Mouse (Mus musculus) embryonic facial prominence, embryonic 12.5 days (tissue): ENCODE measurements around the gene Armc2. TPM values are rescaled to one million over a fixed set of nuclear protein-coding genes. Genes with fewer than 3 reads are reported as not detected.

Source experiments
- ATAC-seq: fragments of 200-750 bp; cut with Nextera tagmentation; 2 replicates; pipeline ENCODE4 v1.8.0; 2017; ENCODE audit not compliant: insufficient number of reproducible peaks, insufficient read depth, low FRiP score, low TSS enrichment
- H3K27ac ChIP-seq: fragments of 300-500 bp; sonication (generic); 2 replicates; pipeline ENCODE4 v1.5.1; 2016; ENCODE audit warnings: mild to moderate bottlenecking
- H3K27me3 ChIP-seq: fragments of 300-500 bp; sonication (generic); 2 replicates; pipeline ENCODE4 v1.6.1; 2016; ENCODE audit warnings: mild to moderate bottlenecking, moderate library complexity
- H3K36me3 ChIP-seq: fragments of 300-500 bp; sonication (generic); 2 replicates; pipeline ENCODE4 v1.6.1; 2016; ENCODE audit warnings: mild to moderate bottlenecking
- H3K4me1 ChIP-seq: fragments of 300-500 bp; sonication (generic); 2 replicates; pipeline ENCODE4 v1.6.1; 2016
- H3K4me2 ChIP-seq: fragments of 300-500 bp; sonication (generic); replicated peaks from 2 replicates; pipeline ENCODE4 v1.6.1; 2016; ENCODE audit warnings: mild to moderate bottlenecking, moderate library complexity
- H3K4me3 ChIP-seq: fragments of 300-500 bp; sonication (generic); 2 replicates; pipeline ENCODE4 v1.5.1; 2016; ENCODE audit warnings: mild to moderate bottlenecking
- H3K9ac ChIP-seq: fragments of 300-500 bp; sonication (generic); 2 replicates; pipeline ENCODE4 v1.6.1; 2016; ENCODE audit warnings: mild to moderate bottlenecking, moderate library complexity
- H3K9me3 ChIP-seq: fragments of 300-500 bp; sonication (generic); 2 replicates; pipeline ENCODE4 v1.6.1; 2016; ENCODE audit warnings: mild to moderate bottlenecking, moderate library complexity
- WGBS: fragments of 180-500 bp; shearing (Covaris S2); methylation state at CpG from one replicate; pipeline ENCODE4 v1.1.7; 2016; 5-methylcytosine and 5-hydroxymethylcytosine counted together
- polyA plus RNA-seq: library from polyadenylated mRNA; unstranded; fragments of >200 nt; fragmentation: Nextera tagmentation; extraction: Ambion mirVana; gene quantifications from 2 replicates; pipeline ENCODE4 v1.2.1, GENCODE M21; 2016

Gene Armc2
- polyA plus RNA-seq, 1 experiment from 2014 or later: 4.7 TPM

DNA sequence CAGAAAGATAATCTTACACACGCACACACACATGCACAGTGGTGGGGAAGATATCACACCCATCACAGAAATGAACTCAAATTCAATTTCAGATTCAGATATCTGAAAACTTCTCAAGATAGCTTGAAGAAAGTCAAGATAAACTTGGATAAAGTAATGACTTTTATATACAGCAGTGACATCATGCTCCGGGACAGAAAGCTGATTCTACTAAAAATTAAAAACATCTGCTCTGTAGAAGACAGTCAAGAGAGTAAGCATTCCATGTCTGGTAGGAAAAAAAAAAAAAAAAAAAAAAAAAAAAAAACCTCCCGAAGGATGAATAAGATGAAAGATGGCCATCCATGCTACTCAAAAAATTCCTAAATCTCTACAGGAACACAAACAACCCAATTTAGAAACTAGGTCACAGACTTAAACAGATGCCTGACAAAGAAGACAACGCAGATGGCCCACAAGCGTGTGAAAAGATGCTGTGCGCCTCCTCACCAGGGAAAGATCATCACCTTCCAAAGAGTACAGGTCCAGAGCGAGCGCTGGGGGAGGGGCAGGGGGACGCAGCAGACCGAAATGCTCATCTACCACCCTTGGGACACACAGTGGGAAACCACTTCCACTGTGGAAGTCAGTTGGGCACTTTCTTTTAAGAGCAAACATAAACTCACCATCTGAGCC, 7.3 kb downstream of the Armc2 start:
- Histone ChIP-seq H3K9ac (no peak overlapping the region), H3K4me2 (no peak overlapping the region), H3K4me1 (peaks cover 3% of the 10 kb centered on the region; the same call in 1 of the 2 replicates), H3K9me3 (no peaks in the 10 kb centered on the region), H3K27me3 (no peaks in the 10 kb centered on the region), H3K27ac (0 out of 2 replicates have a peak overlapping the region, but pooled peaks have one; percentile 63), H3K4me3 (no peak overlapping the region), H3K36me3 (no peaks in the 10 kb centered on the region)
- no peak for ATAC-seq
- 77% methylated on average over 10 of the region's 10 CpGs for WGBS

DNA sequence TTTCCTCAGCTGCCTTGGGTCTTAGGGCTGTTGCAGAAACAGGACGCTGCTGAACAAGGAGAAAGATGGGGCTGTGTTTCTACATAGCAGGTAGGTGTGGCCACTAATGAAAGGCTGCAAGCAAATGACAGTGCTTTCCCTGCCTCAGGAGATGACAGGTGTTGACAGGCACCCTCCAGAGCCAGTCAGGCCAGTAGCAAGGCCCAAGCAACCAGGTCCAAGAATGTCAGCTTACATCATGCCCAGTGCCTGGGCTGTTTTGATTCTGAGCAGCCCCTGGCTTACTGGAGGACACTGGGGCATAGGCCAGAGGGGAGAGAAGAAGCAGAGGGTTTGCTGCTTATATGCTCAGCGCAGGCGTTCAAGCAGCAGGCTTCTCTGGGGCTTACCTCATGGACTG, 13.0 kb downstream of the Armc2 start:
- WGBS: 80% methylated on average over 3 of the region's 3 CpGs
- H3K9ac ChIP-seq: no peak overlapping the region

DNA sequence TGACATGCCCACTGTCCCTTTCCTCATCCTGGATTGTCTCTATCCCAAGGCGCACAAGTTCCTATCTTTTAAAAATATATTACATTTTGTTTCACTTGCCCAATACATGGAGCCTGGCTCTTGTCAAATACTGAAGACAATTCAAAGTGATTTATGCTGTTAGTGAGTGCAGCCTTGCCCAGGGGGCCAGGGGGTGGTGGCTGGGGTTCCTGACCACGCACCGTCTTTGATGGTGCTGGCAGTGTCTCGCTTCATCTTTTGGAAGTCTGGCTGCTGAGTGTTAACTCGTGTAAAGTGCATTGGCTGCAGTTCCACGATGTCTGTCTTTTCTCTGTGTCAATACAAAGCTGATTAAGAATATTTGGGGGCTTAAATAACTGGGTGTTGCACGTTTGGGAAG, 13.6 kb downstream of the Armc2 start:
- Histone ChIP-seq H3K4me2 (no peak overlapping the region), H3K9me3 (no peaks in the 10 kb centered on the region), H3K4me1 (no peaks in the 10 kb centered on the region), H3K4me3 (no peak overlapping the region), H3K9ac (no peak overlapping the region), H3K27ac (no peak overlapping the region), H3K36me3 (no peaks in the 10 kb centered on the region), H3K27me3 (no peaks in the 10 kb centered on the region)
- 65% methylated on average over 7 of the region's 7 CpGs for WGBS
- no peak for ATAC-seq

More for the DNA sequence above, 13.0 kb downstream of the Armc2 start:
- no peak overlapping the region for H3K4me3 ChIP-seq
- no peak overlapping the region for H3K27ac ChIP-seq
- no peaks in the 10 kb centered on the region for H3K4me1 ChIP-seq
- no peak overlapping the region for H3K4me2 ChIP-seq
- no peaks in the 10 kb centered on the region for H3K27me3 ChIP-seq
- ATAC-seq: no peak
- no peaks in the 10 kb centered on the region for H3K36me3 ChIP-seq
- no peaks in the 10 kb centered on the region for H3K9me3 ChIP-seq

DNA sequence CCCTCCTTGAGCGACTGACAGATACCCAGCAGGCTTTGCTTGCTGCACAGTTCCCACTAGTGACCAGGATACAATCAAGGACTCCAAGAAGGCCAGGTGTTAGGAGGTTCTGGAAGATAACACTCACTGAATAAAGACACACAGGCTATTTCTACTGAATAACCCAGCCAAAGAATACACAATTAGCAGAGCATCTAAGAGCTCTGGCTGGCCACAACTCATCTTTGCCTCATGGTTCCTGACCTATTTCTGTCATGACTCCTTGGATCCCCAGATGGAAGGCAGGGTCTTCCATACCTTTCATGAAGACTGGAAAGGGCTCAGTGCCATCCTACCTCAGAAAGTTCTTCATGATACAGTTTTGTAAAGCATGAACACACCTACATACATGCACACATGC, 14.2 kb downstream of the Armc2 start:
- H3K4me1 ChIP-seq: no peaks in the 10 kb centered on the region
- no peaks in the 10 kb centered on the region for H3K27me3 ChIP-seq
- no peak overlapping the region for H3K9ac ChIP-seq
- H3K9me3 ChIP-seq: no peaks in the 10 kb centered on the region
- no peak overlapping the region for H3K4me2 ChIP-seq
- H3K27ac ChIP-seq: no peak overlapping the region
- no peak for ATAC-seq
- no peak overlapping the region for H3K4me3 ChIP-seq
- no peaks in the 10 kb centered on the region for H3K36me3 ChIP-seq
- 83% methylated on average over 1 of the region's 1 CpGs for WGBS

DNA sequence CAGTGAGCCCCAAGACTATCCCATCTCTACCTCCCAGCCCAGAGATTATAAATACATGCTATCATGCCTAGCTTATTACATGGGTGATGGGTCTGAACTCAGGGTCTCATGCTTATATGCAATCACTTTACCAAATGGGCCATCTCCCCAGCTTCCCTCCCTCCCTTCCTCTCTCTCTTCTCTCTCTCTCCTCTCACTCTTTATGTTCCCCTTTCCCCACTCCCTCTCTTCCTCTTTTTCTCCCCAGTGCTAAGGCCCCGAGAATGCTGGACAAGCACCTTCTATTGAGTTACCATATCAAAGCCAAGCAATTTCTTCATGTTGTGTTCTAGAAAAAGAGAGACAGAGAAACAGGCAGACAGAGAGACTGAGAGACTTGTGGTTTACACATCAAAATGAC, 14.7 kb downstream of the Armc2 start:
- no peak overlapping the region for H3K27ac ChIP-seq
- WGBS: 60% methylated on average over 1 of the region's 1 CpGs
- no peaks in the 10 kb centered on the region for H3K27me3 ChIP-seq
- ATAC-seq: no peak
- H3K36me3 ChIP-seq: no peaks in the 10 kb centered on the region
- H3K9ac ChIP-seq: no peak overlapping the region
- no peaks in the 10 kb centered on the region for H3K4me1 ChIP-seq
- no peak overlapping the region for H3K4me3 ChIP-seq
- H3K4me2 ChIP-seq: no peak overlapping the region
- no peaks in the 10 kb centered on the region for H3K9me3 ChIP-seq

DNA sequence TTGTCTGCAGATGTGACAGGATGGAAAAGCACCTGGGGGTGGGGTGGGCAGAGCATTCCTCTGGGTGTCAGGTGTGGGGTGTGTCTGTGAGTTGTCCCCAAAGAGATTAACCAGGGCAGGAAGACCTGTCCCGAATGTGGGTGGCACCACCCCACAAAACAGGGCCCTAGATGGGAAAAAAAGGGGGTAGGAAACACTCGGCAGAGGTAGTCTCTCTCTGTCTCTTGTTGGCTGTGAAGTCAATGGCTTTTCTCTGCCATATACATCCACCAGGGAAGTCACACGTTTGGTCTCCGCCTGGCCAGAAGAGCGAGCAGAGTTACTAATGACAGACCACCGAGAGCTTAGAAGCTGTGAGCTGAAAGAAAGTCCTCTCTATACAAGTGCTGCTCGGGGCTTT, 15.8 kb downstream of the Armc2 start:
- Histone ChIP-seq H3K4me3 (no peak overlapping the region), H3K27ac (no peak overlapping the region), H3K4me2 (no peak overlapping the region), H3K36me3 (no peaks in the 10 kb centered on the region), H3K4me1 (no peaks in the 10 kb centered on the region), H3K9ac (no peak overlapping the region), H3K9me3 (no peaks in the 10 kb centered on the region), H3K27me3 (no peaks in the 10 kb centered on the region)
- WGBS: 71% methylated on average over 7 of the region's 7 CpGs
- ATAC-seq: no peak

DNA sequence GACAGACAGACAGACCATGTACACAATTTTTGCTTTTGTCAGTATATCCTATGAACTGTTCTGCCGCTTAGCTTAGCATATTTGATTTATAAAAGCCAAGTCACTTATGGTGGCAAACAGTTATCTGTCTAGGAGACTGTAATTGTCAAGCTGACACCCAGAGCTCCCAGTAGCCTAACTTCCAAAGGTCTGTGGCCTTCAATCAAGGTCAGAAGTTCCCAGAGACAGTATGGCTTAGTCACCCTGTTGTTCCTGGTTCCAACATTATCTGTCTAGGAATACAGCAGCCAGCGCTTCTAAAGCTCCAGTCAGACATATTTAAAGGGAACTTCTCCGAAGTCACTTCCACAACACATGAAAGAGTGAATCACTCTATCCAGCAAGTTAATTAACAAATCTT, 17.0 kb downstream of the Armc2 start:
- 87% methylated on average over 3 of the region's 3 CpGs for WGBS
- Histone ChIP-seq H3K9ac (no peak overlapping the region), H3K4me2 (no peak overlapping the region), H3K9me3 (no peaks in the 10 kb centered on the region), H3K4me1 (no peaks in the 10 kb centered on the region), H3K27ac (no peak overlapping the region), H3K36me3 (no peaks in the 10 kb centered on the region), H3K4me3 (no peak overlapping the region), H3K27me3 (no peaks in the 10 kb centered on the region)
- ATAC-seq: no peak

DNA sequence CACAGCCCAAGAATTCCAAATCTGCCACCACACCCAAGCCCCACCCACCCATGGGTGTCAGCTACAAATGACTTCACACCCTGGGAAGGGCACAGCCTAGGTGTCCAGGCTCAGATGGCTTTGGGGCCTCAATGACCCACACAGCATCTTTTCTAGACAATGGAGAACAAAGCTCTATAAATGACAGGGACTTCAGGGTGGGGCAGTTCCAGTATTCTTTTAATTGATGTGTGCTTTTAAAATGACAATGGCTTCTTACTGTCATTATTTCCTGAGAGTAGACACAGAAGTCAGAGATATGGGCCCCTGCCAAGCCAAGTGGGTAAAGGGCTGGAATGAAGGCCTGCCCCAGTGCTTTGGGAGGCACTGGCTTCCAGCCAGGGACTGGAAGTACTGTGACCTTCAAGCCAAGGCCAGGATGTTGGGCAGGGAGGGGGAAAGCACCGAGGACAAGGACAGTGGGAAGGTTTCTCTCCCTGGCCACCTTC, 20.5 kb downstream of the Armc2 start:
- H3K4me2 ChIP-seq: no peak overlapping the region
- H3K27ac ChIP-seq: no peak overlapping the region
- no peaks in the 10 kb centered on the region for H3K36me3 ChIP-seq
- ATAC-seq: no peak
- H3K9me3 ChIP-seq: no peaks in the 10 kb centered on the region
- H3K9ac ChIP-seq: no peak overlapping the region
- no peak overlapping the region for H3K4me3 ChIP-seq
- no peaks in the 10 kb centered on the region for H3K4me1 ChIP-seq
- H3K27me3 ChIP-seq: no peaks in the 10 kb centered on the region
- WGBS: 88% methylated on average over 1 of the region's 1 CpGs

DNA sequence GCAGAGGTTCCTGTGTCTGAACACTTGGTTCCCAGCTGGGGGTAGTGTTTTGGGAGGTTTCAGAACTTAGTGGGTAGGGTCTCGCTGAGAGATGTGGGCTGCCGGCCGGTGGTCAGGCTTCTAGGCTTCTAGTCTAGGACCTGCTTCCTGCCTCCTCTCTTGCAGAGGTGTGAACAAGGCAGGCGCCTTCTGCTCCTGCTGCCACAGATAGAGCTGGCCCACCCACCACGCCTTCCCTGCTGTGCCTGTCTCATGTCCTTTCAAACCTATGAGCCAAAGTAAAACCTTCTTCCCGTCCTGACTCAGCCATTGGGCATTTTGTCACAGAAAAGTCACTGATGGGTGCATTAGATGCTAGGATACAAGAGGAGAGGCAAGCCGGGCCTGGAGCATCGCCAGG, 22.1 kb downstream of the Armc2 start:
- WGBS: 72% methylated on average over 8 of the region's 8 CpGs
- Histone ChIP-seq H3K9me3 (no peaks in the 10 kb centered on the region), H3K4me1 (no peaks in the 10 kb centered on the region), H3K4me2 (no peak overlapping the region), H3K27ac (no peak overlapping the region), H3K36me3 (no peaks in the 10 kb centered on the region), H3K4me3 (no peak overlapping the region), H3K27me3 (no peaks in the 10 kb centered on the region), H3K9ac (no peak overlapping the region)
- no peak for ATAC-seq

DNA sequence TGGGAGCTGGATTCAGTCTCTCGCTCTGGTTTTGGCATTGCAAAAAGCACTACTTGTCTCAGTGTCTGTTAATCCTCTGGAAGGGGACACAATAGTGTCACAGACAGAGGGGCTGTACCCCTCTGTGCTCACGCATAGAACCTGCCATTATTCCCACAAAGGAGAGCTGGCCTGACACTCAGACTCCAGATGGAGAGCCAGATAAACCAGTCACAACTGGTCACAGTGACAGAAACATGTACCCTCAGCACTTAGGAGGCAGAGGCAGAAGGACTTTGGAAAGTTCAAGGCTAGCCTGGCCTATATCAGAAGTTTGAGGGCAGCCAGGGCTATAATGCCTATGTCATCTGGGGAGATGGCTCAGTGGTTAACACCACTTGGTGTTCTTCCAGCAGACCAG, 23.2 kb downstream of the Armc2 start:
- no peak overlapping the region for H3K4me2 ChIP-seq
- no peaks in the 10 kb centered on the region for H3K9me3 ChIP-seq
- no peak overlapping the region for H3K9ac ChIP-seq
- no peaks in the 10 kb centered on the region for H3K4me1 ChIP-seq
- H3K27ac ChIP-seq: no peak overlapping the region
- H3K36me3 ChIP-seq: no peaks in the 10 kb centered on the region
- no peaks in the 10 kb centered on the region for H3K27me3 ChIP-seq
- H3K4me3 ChIP-seq: no peak overlapping the region
- no peak for ATAC-seq
- WGBS: 49% methylated on average over 2 of the region's 2 CpGs

DNA sequence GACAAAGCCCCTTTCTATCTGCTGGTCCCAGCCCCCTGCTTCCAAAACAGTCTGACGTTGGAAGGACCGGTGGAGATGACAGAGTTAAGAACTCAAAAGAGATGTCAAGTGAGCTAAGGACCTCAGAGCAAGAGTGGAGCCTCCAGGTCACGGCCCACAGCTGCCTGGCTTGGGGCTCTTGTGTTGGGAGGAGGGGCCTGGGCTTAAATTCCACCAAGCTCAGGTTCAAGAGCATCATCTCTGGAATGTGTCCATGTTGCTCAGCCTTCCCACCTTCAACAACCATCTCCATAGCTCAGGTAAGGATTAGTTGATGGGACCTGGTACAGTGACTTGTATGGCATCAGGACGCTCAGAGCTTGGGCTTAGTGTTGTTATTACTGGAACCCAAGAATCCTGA, 23.7 kb downstream of the Armc2 start:
- Histone ChIP-seq H3K9ac (no peak overlapping the region), H3K9me3 (no peaks in the 10 kb centered on the region), H3K4me1 (no peaks in the 10 kb centered on the region), H3K4me3 (no peak overlapping the region), H3K36me3 (no peaks in the 10 kb centered on the region), H3K27ac (no peak overlapping the region), H3K27me3 (no peaks in the 10 kb centered on the region; the same call in 1 of the 2 replicates), H3K4me2 (no peak overlapping the region)
- no peak for ATAC-seq
- WGBS: 49% methylated on average over 4 of the region's 4 CpGs

DNA sequence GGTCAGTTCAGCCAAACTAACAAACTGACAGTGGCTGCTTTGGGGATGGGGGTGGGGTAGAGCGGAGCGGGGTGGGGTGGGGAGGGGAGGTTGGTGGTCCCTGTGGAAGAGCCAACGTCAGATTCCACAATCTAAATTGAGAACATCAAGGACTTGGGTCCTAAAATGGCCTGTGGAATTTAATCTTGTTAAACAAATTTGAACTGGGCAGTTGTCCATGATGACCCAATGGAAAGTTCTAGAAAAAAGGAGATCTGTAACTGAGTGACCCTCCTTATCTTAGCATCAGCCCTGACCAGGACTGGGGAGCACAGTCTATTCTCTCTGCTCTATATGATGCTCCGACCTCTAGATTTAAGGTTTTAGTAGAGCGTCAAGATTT, 26.2 kb downstream of the Armc2 start:
- Histone ChIP-seq H3K36me3 (no peaks in the 10 kb centered on the region), H3K9ac (no peak overlapping the region), H3K27me3 (no peaks in the 10 kb centered on the region; the same call in 1 of the 2 replicates), H3K9me3 (no peaks in the 10 kb centered on the region), H3K4me2 (no peak overlapping the region), H3K4me3 (no peak overlapping the region), H3K4me1 (no peaks in the 10 kb centered on the region), H3K27ac (no peak overlapping the region)
- 70% methylated on average over 5 of the region's 5 CpGs for WGBS
- ATAC-seq: no peak
